Mouse (Mus musculus): ENCODE measurements around the gene Parp14. TPM values are rescaled to one million over a fixed set of nuclear protein-coding genes. Genes with fewer than 3 reads are reported as not detected.

Parp14 gene
- 8.8 and 12.2 TPM in 2 replicates for polyA plus RNA-seq (2012; rRNA removed; ENCODE audit: low replicate concordance)

GRCm38 (mm10) chr16:35871048-35871851 lies at the start of gene Parp14:
TSS of gene Parp14 (minus strand) at chr16:35871544.

Other genes starting within 250 kb of the Parp14 start
- 40.2 and 40.7 TPM in 2 replicates for gene Dirc2, start 102.2 kb downstream of the Parp14 start, polyA plus RNA-seq (2012; rRNA removed; ENCODE audit: low replicate concordance)
- 4.6 and 6.7 TPM in 2 replicates for gene Hspbap1, start 101.2 kb downstream of the Parp14 start, polyA plus RNA-seq (2012; rRNA removed; ENCODE audit: low replicate concordance)
- gene Parp9, start 66.9 kb upstream of the Parp14 start, polyA plus RNA-seq (2012; rRNA removed; ENCODE audit: low replicate concordance): 16.1 and 20.7 TPM in 2 replicates
- 14.6 and 17.7 TPM in 2 replicates for gene Dtx3l, start 67.6 kb upstream of the Parp14 start, polyA plus RNA-seq (2012; rRNA removed; ENCODE audit: low replicate concordance)
- gene Kpna1, start 107.2 kb upstream of the Parp14 start, polyA plus RNA-seq (2012; rRNA removed; ENCODE audit: low replicate concordance): 8.6 and 9.2 TPM in 2 replicates
- 3.1 and 3.7 TPM in 2 replicates for gene Wdr5b, start 169.6 kb upstream of the Parp14 start, polyA plus RNA-seq (2012; rRNA removed; ENCODE audit: low replicate concordance)
- gene Fam162a, start 200.1 kb upstream of the Parp14 start, polyA plus RNA-seq (2012; rRNA removed; ENCODE audit: low replicate concordance): 44.6 and 93.4 TPM in 2 replicates
- 6.6 and 7.4 TPM in 2 replicates for gene Ccdc58, start 200.1 kb upstream of the Parp14 start, polyA plus RNA-seq (2012; rRNA removed; ENCODE audit: low replicate concordance)